Mouse (Mus musculus): Measurements from ENCODE around the gene Zhx3.

Gene Zhx3

GRCm38 (mm10) chr2:160725877-160726864 lies 146.6 kb downstream of the Zhx3 start:
- 78% methylated on average over 6 of the region's 6 CpGs for WGBS

- WGBS: 61% methylated on average over 5 of the region's 5 CpGs
Observed at GRCm38 (mm10) chr2:160724536-160724935, 148.3 kb downstream of the Zhx3 start.

- 90% methylated on average over 4 of the region's 4 CpGs for WGBS
Observed at GRCm38 (mm10) chr2:160723613-160724375, 149.0 kb downstream of the Zhx3 start.

GRCm38 (mm10) chr2:160722714-160723113 lies 150.1 kb downstream of the Zhx3 start:
- WGBS: 66% methylated on average over 4 of the region's 4 CpGs

DNA sequence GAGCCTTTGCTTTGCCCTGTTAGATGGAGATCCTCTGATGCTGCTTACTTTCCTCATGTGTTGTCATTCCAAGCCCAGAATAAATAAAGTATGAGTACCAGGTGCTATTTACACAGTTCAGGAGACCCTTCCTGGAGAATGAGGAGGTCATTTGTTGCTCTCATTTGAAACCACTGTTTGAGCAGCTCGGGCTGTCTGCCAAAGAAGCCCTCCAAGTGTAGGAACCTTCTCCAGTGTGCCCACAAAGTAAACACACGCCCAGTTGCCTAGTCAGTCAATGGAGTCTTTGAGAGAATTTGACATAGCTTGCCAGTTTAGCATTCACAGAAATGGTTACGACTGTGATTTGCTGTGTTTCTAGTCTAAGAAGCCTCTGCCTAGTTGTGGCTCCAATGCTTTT lies 154.0 kb downstream of the Zhx3 start:
- WGBS: 32% methylated on average over 3 of the region's 3 CpGs

GRCm38 (mm10) chr2:160717269-160717668 lies 155.5 kb downstream of the Zhx3 start:
- 69% methylated on average over 5 of the region's 5 CpGs for WGBS

DNA sequence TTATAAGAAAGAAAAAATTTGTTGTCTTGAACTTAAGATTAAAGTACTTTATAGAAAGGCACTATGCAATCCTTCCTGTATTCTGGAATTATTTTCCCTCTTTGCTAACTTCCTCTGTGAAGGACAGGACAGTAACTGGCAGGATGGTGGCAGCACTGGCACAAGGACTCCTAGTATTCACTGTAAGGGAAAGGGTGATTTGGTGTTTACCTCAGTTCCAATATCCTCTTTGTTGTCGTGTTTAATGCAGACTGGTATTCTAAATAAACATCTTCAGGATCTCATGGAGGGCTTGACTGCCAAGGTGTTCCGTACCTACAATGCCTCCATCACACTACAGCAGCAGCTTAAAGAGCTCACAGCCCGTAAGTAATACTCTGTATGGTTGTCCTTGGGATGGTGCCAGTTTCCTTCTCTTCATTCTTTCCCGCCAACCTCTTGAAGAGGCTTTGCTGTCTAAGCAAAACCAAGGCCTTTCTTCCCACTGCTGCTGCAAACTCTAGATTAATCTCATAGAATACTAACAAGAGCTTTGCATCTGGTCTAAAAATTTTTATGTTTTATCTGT lies 157.3 kb downstream of the Zhx3 start:
- WGBS: 31% methylated on average over 4 of the region's 4 CpGs

DNA sequence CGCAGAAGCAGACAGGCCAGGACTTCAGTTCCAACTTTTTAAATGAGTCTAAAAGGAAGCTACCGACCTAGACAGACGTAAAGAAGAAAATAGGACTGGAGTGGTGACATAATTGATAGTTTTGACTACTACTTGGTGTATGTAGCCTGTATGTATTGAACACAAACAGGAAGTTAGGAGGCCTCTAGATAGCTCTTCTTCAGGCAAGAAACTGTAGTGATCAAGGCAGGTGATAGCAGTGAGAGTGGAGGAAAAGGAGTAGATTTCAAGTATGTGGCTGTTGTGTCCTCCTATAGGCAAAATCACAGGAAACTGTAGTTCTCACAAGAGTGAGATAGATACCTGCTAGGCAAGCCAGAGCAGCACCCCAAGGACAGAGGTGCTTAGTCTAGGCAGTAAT lies 165.1 kb downstream of the Zhx3 start:
- WGBS: 57% methylated on average over 3 of the region's 3 CpGs

DNA sequence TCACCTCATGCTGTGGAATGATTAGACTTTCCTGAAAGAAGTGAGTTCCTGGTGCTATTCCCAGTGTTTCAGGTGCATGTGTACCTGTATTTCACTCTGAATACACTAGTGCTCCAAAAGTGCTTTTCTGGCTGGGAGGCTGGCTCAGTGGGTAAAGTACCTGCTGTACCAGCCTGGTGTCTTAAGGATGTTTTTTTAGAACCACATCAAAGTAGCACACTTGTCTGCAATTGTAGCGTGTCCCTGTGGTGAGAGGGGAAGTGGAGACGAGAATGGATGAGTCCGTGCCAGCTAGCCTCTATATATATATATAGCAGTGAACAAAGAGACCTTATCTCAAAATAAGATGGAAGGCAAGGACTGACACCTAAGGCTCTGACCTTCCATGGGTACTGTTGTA lies 171.2 kb downstream of the Zhx3 start:
- 31% methylated on average over 3 of the region's 3 CpGs for WGBS

DNA sequence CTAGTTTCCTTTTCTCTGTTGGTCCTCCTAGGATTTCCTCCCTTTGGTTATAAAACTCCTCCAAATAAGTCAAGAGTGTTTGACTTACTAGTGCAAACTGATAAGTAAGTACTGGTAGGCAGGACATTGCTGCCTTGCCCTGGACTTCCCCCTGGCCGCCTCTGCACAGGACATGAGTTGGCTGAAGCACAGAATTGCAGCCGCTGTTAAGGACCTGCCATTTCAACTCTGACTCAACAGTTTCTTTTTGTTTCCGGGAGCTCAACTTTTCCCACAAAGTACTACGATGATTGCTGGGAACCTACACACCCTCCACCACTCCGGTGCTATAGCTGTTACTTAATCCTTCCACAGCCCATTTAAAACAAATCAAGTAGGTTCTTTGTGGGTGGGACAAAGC lies 172.5 kb downstream of the Zhx3 start:
- WGBS: 26% methylated on average over 5 of the region's 5 CpGs

Measured in cerebral cortex, adult 2 months (tissue).